Mouse (Mus musculus): ENCODE results near the gene Snx15. TPM values are rescaled to one million over a fixed set of nuclear protein-coding genes. Genes with fewer than 3 reads are reported as not detected.

Gene Snx15
- 4.0 TPM for polyA plus RNA-seq (2014; fragmentation: Illumina TruSeq; extraction: RNeasy Lipid Tissue Mini Kit (QIAGEN cat#74804); ENCODE audit: low replicate concordance)

DNA sequence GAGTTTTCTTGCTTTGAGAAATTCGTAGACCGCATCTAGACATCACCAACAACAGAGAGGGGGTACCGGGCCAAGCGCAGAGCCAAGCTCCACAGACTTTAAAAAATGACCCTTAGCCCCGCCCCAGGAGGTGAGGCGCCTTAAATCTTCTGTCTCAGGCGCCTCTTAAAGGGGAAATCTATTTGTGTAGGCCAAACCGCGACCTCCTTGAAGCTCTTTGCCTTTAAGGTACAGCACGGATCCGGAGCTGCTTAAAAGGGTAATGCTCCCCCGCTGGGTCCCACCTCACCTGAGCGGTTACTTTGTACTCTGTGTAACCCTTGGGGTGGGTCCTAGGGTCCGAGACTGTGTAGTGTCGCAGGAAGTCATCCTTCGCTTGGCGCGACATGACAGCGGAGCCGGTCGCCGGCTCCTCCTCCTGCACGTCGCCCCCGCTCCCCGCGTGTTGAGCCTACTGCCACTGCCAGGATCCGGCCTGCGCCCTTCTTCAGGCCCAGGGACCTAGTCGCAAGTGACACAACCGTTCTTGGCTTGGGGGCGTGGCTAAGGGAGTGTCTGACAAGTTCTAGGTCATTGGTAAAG is at the start of gene Snx15:
Gene Snx15 (minus strand): TSS at position 545 of the 582 bp plus-strand sequence.

DNA sequence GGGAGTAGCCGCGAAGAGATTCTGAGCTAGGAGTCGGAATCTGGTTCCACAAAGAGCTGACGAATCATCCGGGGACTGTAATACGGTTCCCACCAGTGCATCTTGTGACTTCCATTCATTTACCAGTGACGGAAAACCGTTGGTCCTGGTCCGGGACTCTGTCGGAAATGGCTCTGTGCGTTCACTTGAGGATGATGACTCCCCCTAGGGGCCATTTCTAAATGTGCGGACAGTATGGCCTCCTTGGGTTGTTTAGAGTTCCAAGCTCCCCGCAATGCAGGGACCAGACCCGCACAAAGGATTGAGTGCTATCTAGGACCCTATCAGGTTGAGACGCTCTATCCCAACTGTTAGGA is 13.3 kb upstream of the Snx15 start, which contains the start of gene Arl2:
Gene Arl2 (minus strand): TSS at position 155 of the 356 bp plus-strand sequence.

DNA sequence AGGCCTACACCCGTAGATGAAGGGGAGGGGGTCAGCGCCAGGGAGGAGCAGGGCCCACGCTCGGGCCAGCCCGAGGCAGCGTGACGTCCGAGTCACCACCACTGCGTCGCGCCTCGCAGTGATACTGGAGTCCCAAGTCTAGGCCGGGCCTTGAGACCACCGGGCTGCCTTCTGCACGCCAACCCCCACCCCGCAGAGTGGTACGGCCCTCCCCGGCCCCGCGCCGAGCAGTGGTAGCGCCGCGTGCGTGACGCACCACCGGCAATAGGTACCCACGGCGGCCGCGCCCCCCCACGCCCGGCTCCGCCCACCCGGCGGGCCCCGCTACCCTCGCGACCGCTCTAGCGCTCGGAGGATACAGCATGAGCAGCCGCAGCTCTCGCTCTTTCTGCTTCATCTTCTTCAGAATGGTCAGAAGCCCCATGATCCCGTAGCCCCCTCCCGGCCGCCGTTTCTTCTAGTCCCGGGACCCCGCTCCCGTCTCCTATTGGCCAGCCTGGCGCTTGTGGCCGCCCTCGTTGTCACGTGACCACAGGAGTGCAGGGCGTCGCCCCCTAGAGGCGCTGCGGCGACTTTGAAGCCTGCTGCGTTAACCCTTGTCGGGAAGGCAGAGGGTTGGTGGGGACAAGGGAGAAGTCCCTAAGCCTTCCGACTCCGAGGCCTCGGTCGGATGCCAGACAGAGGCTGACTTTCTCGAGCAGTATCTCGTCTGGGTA is 12.7 kb upstream of the Snx15 start, which contains the start of gene Batf2:
Gene Batf2 (plus strand): TSS at position 306 of the 716 bp plus-strand sequence.

DNA sequence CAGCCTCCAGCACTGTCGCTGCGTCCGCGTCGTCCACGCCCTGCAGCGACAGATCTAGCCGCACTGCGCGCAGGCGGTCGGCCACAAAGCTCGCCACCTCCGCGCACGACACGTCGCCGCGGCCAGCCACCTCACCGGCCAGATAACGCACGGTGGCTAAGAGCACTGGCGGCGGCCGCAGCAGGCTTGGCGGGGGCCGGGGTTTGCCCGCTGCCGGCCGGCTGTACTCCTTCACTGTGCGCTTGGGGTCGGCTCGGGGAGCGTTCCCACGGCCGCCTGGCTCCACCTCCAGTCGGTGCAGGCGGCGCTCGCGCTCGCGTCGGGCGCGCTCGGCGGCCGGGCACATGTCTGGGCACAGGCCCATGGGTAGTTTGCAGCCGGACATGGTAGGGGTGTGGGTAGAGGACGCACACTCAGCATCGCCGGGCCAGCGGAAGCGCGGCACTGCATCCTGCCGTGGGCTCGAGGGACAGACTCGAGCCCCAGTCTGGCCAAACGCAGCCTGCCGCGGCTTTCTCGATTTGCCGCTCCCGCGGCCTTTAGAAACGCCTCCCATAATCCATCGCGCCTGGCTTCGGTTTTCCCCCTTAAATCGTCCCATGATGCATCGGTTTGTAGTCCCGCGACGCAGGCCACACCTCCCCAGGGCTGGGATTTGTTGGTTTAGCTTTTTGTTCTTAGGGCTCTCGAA is 10.0 kb downstream of the Snx15 start, which contains the start of gene Sac3d1:
Gene Sac3d1 (minus strand): TSS at position 665 of the 691 bp plus-strand sequence.

DNA sequence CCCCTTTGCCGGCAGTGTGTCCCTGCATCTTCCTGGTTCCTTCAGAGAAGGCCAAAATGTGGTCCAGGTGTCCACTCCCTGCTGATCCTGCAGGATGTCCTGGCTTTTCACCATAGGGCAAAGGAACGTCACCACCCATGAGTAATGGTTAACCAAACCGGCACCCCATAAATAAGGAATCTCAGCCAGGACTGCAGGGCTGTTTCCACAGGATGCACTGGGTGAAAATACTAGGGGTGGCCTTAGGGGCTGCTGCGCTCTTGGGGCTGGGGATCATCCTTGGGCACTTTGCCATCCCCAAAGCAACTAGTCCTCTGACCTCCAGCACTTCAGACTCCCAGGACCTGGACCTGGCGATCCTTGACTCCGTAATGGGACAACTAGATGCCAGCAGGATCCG is 22.5 kb downstream of the Snx15 start, which contains the start of gene Naaladl1:
Gene Naaladl1 (plus strand): TSS at position 197 of the 400 bp plus-strand sequence.

DNA sequence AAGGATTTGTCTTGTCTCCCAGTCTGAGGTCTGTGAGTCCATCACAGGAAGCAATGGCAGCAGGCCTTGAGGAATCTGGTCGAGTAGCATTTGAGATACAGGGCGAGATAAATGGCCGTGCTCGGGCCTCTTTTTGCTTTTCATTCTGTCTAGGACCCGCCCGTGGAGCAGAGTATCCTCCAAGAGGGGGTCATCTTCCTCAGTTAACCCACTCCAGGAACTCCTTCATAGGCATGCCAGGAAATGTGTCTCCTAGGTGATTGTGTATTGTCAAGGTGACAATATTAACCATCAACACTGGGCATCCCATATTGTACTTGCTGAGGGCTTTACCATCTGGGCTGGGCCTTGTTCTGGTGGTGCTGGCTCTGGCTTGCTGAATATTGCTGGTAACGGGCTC is 34.0 kb downstream of the Snx15 start, which contains the start of gene AC131692.1:
Gene AC131692.1 (plus strand): TSS at position 301 of the 400 bp plus-strand sequence.

DNA sequence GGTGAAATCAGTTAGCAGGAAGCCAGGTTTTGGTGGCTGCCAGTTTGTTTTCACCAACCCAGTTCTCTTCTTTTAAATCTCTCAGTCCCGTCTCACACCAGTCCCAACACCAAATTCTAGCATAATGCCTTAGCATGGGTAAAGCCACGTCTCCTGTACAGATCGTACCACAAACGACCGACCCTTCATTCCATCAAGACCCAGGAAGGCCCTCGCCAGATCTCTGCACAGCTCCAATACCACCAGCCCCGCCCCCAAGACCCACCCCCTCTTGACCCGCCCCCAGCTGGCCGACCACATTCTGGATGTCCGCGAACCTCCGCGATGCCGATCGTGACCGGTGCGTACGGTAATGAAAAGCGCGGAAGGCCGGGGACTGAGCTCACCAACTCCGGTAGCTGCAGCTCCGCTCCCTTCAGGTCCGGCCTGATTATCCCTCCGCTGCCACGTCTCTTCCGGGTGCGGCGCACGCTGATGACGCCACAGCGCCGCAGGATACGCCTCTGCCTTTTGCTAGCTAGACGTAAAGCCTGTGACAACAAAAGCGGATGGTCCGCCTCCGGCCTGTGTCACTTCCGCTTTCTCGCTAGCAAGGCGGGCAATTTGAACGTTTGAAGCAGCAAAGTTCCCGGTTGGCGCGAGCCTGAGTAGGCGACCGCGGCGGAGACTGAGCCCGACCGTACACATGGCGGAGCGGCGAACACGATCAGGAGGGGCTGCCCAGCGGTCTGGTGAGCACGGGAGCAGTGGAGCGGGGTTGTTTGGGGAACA is 43.4 kb downstream of the Snx15 start, which contains the start of the genes Zfpl1 and Cdca5:
Gene Zfpl1 (minus strand): TSS at position 479 of the 771 bp plus-strand sequence.
Gene Cdca5 (plus strand): TSS at position 506 of the 771 bp plus-strand sequence.

DNA sequence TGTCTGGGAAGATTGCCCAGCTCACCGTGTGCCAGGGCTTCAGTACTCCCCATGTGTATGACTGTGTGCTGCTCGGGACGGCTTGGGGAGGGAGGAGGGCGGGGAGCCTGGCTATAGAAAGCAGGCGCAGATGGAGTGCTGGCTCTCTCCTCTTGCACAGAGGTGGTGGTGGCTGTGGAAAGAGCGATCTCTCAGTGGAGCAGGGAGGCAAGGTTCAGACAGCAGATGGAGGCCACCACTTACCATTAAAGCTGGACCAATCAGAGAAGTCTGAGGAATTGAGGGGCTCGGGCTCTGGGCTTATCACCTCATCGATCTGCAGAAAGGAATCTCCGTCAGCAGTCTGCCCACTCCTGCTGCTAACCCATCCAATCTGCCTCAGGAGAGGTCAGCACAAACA is 45.9 kb downstream of the Snx15 start, which contains the start of gene Gm28374:
Gene Gm28374 (minus strand): TSS at position 101 of the 400 bp plus-strand sequence.

DNA sequence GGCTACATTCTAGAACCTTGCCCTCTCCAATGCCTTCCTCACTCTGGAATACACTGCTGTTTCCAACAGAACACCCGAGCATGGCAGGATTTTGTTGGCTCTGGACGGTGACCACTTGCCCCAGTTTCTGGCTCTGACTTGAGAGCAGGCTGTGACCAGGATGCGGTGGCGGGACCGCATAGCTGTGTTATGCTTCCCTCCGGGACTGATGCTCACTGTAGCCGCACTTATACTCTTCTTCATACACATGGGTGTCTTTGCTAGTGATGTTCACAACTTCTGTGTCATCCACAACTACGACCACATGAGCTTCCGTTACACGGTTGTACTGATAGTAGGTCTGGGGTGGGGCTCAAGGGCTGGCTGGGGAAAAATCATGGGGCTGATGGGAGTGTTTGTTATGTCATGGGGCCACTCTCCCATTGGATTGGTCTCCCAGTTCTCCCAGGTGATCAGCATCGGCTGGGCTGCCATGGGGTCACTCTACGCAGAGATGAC is 48.1 kb downstream of the Snx15 start, which contains the start of gene Tmem262:
Gene Tmem262 (plus strand): TSS at position 51 of the 498 bp plus-strand sequence.

DNA sequence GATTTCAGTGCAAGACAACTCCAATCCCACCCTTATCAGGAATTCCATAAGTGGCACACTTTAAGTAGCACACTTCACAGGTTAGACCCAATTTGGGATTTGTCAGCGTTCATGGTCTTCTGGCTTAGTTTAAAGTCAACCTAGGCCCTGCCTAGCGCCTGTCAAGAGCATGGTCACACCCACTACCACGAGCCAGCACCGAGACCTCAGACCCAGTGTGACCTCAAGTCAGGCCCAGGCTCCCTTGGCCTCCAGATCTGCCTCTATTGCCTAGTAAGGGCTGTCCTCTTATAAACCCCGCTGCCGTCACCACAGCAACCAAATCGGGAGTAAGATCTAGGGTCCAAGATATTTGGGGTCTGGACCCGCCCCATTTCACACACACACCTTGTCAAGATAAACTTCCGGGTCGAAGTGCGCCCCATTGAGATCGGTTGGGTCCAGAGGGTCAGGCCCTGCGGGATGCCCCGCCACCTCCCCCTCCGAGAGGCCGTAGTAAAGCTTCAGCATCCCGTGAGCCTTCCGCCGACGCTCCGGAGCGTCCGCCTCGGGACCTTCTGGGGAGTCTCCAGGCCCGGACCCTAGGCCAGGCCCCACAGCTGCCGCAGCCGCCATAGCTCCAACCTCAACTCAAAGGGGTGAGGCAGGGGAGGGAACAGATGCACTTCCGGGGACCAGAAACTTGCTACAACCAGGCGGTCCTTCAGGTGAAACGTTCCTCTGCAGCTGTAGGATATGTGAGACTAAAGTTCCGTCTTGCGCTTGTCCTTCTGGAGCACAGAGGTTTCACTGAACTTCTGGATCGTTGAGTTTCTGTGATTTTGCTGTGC is 51.3 kb downstream of the Snx15 start, which contains the start of gene Vps51:
Gene Vps51 (minus strand): TSS at position 668 of the 830 bp plus-strand sequence.

Other genes starting within 250 kb of the Snx15 start
- 0.97 TPM for gene Tigd3, start 234.2 kb downstream of the Snx15 start, polyA plus RNA-seq (2014; fragmentation: Illumina TruSeq; extraction: RNeasy Lipid Tissue Mini Kit (QIAGEN cat#74804); ENCODE audit: low replicate concordance)
- 8.6 TPM for gene Dpf2, start 215.3 kb downstream of the Snx15 start, polyA plus RNA-seq (2014; fragmentation: Illumina TruSeq; extraction: RNeasy Lipid Tissue Mini Kit (QIAGEN cat#74804); ENCODE audit: low replicate concordance)
- gene Cdc42ep2, start 203.5 kb downstream of the Snx15 start, polyA plus RNA-seq (2014; fragmentation: Illumina TruSeq; extraction: RNeasy Lipid Tissue Mini Kit (QIAGEN cat#74804); ENCODE audit: low replicate concordance): 2.5 TPM
- gene Pola2, start 164.1 kb downstream of the Snx15 start, polyA plus RNA-seq (2014; fragmentation: Illumina TruSeq; extraction: RNeasy Lipid Tissue Mini Kit (QIAGEN cat#74804); ENCODE audit: low replicate concordance): 4.1 TPM
- not detected for gene Slc22a20, start 142.2 kb downstream of the Snx15 start, polyA plus RNA-seq (2014; fragmentation: Illumina TruSeq; extraction: RNeasy Lipid Tissue Mini Kit (QIAGEN cat#74804); ENCODE audit: low replicate concordance)
- 1.9 TPM for gene Capn1, start 112.4 kb downstream of the Snx15 start, polyA plus RNA-seq (2014; fragmentation: Illumina TruSeq; extraction: RNeasy Lipid Tissue Mini Kit (QIAGEN cat#74804); ENCODE audit: low replicate concordance)
- 0.97 TPM for gene Syvn1, start 81.7 kb downstream of the Snx15 start, polyA plus RNA-seq (2014; fragmentation: Illumina TruSeq; extraction: RNeasy Lipid Tissue Mini Kit (QIAGEN cat#74804); ENCODE audit: low replicate concordance)
- 21.3 TPM for gene Mrpl49, start 70.5 kb downstream of the Snx15 start, polyA plus RNA-seq (2014; fragmentation: Illumina TruSeq; extraction: RNeasy Lipid Tissue Mini Kit (QIAGEN cat#74804); ENCODE audit: low replicate concordance)
- 4.9 TPM for gene Fau, start 70.5 kb downstream of the Snx15 start, polyA plus RNA-seq (2014; fragmentation: Illumina TruSeq; extraction: RNeasy Lipid Tissue Mini Kit (QIAGEN cat#74804); ENCODE audit: low replicate concordance)
- gene Znhit2, start 67.1 kb downstream of the Snx15 start, polyA plus RNA-seq (2014; fragmentation: Illumina TruSeq; extraction: RNeasy Lipid Tissue Mini Kit (QIAGEN cat#74804); ENCODE audit: low replicate concordance): not detected
- 0.97 TPM for gene Tm7sf2, start 59.9 kb downstream of the Snx15 start, polyA plus RNA-seq (2014; fragmentation: Illumina TruSeq; extraction: RNeasy Lipid Tissue Mini Kit (QIAGEN cat#74804); ENCODE audit: low replicate concordance)
- gene Vps51, start 51.1 kb downstream of the Snx15 start, polyA plus RNA-seq (2014; fragmentation: Illumina TruSeq; extraction: RNeasy Lipid Tissue Mini Kit (QIAGEN cat#74804); ENCODE audit: low replicate concordance): 9.3 TPM
- not detected for gene Tmem262, start 48.3 kb downstream of the Snx15 start, polyA plus RNA-seq (2014; fragmentation: Illumina TruSeq; extraction: RNeasy Lipid Tissue Mini Kit (QIAGEN cat#74804); ENCODE audit: low replicate concordance)
- not detected for gene Gm28374, start 46.0 kb downstream of the Snx15 start, polyA plus RNA-seq (2014; fragmentation: Illumina TruSeq; extraction: RNeasy Lipid Tissue Mini Kit (QIAGEN cat#74804); ENCODE audit: low replicate concordance)
- not detected for gene Zfpl1, start 43.3 kb downstream of the Snx15 start, polyA plus RNA-seq (2014; fragmentation: Illumina TruSeq; extraction: RNeasy Lipid Tissue Mini Kit (QIAGEN cat#74804); ENCODE audit: low replicate concordance)
- gene Cdca5, start 43.3 kb downstream of the Snx15 start, polyA plus RNA-seq (2014; fragmentation: Illumina TruSeq; extraction: RNeasy Lipid Tissue Mini Kit (QIAGEN cat#74804); ENCODE audit: low replicate concordance): 2.1 TPM
- not detected for gene AC131692.1, start 33.9 kb downstream of the Snx15 start, polyA plus RNA-seq (2014; fragmentation: Illumina TruSeq; extraction: RNeasy Lipid Tissue Mini Kit (QIAGEN cat#74804); ENCODE audit: low replicate concordance)
- 3.8 TPM for gene Naaladl1, start 22.5 kb downstream of the Snx15 start, polyA plus RNA-seq (2014; fragmentation: Illumina TruSeq; extraction: RNeasy Lipid Tissue Mini Kit (QIAGEN cat#74804); ENCODE audit: low replicate concordance)
- not detected for gene Sac3d1, start 9.7 kb downstream of the Snx15 start, polyA plus RNA-seq (2014; fragmentation: Illumina TruSeq; extraction: RNeasy Lipid Tissue Mini Kit (QIAGEN cat#74804); ENCODE audit: low replicate concordance)
- 0.41 TPM for gene Batf2, start 12.7 kb upstream of the Snx15 start, polyA plus RNA-seq (2014; fragmentation: Illumina TruSeq; extraction: RNeasy Lipid Tissue Mini Kit (QIAGEN cat#74804); ENCODE audit: low replicate concordance)
- 1.0 TPM for gene Arl2, start 13.2 kb upstream of the Snx15 start, polyA plus RNA-seq (2014; fragmentation: Illumina TruSeq; extraction: RNeasy Lipid Tissue Mini Kit (QIAGEN cat#74804); ENCODE audit: low replicate concordance)
- 0.37 TPM for gene Majin, start 56.1 kb upstream of the Snx15 start, polyA plus RNA-seq (2014; fragmentation: Illumina TruSeq; extraction: RNeasy Lipid Tissue Mini Kit (QIAGEN cat#74804); ENCODE audit: low replicate concordance)
- not detected for gene Gpha2, start 98.1 kb upstream of the Snx15 start, polyA plus RNA-seq (2014; fragmentation: Illumina TruSeq; extraction: RNeasy Lipid Tissue Mini Kit (QIAGEN cat#74804); ENCODE audit: low replicate concordance)
- gene Ppp2r5b, start 107.6 kb upstream of the Snx15 start, polyA plus RNA-seq (2014; fragmentation: Illumina TruSeq; extraction: RNeasy Lipid Tissue Mini Kit (QIAGEN cat#74804); ENCODE audit: low replicate concordance): 0.30 TPM
- gene Atg2a, start 113.4 kb upstream of the Snx15 start, polyA plus RNA-seq (2014; fragmentation: Illumina TruSeq; extraction: RNeasy Lipid Tissue Mini Kit (QIAGEN cat#74804); ENCODE audit: low replicate concordance): 0.07 TPM
- gene Ehd1, start 148.4 kb upstream of the Snx15 start, polyA plus RNA-seq (2014; fragmentation: Illumina TruSeq; extraction: RNeasy Lipid Tissue Mini Kit (QIAGEN cat#74804); ENCODE audit: low replicate concordance): 22.8 TPM
- gene Cdc42bpg, start 178.2 kb upstream of the Snx15 start, polyA plus RNA-seq (2014; fragmentation: Illumina TruSeq; extraction: RNeasy Lipid Tissue Mini Kit (QIAGEN cat#74804); ENCODE audit: low replicate concordance): 4.0 TPM
- gene Men1, start 206.7 kb upstream of the Snx15 start, polyA plus RNA-seq (2014; fragmentation: Illumina TruSeq; extraction: RNeasy Lipid Tissue Mini Kit (QIAGEN cat#74804); ENCODE audit: low replicate concordance): 3.2 TPM
- gene Map4k2, start 212.8 kb upstream of the Snx15 start, polyA plus RNA-seq (2014; fragmentation: Illumina TruSeq; extraction: RNeasy Lipid Tissue Mini Kit (QIAGEN cat#74804); ENCODE audit: low replicate concordance): 3.2 TPM
- 86.9 TPM for gene Sf1, start 235.4 kb upstream of the Snx15 start, polyA plus RNA-seq (2014; fragmentation: Illumina TruSeq; extraction: RNeasy Lipid Tissue Mini Kit (QIAGEN cat#74804); ENCODE audit: low replicate concordance)